Comparison of ENCODE assay signal across 27 mouse cellular contexts in the genomic region with DNA sequence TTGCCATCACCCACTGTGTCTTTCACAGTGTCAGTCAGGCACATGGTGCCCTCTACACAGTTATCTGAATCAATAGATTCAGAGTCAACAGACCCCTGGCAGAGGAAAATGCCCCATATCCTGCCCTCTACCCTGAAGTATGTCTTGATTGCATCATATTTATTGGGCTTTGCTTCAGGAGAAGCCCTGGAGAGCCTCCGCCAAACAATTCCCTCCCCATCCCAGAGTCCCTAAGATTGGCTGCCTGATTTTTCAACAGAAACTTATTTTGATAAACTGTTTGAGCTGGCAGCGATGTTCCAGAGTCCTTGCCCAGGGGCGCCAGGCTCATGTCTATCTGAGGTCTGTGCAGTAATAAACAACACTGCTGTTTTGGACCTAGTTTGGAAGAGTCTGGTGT.
DNase-seq lines count a peak whose midpoint lies in the region; ATAC-seq and TF ChIP-seq lines count a peak whose summit lies in the region.
"Had no signal": no experiment of that assay in that cellular context is flagged by ENCODE, and none has a peak within 500 bp of the region (broad histone marks: within the 10 kb centered on the region; RNA-seq: fewer than 3 reads in every experiment).

No protein-coding gene starts in this region.

- H3K4me2 ChIP-seq in liver, postnatal 0 days (ENCODE audit: low read depth, low read length): no peak overlapping the region
- H3K4me2 ChIP-seq: embryonic facial prominence, embryonic 12.5 days; embryonic facial prominence, embryonic 15.5 days; heart, embryonic 13.5 days; hindbrain, embryonic 14.5 days had no signal

- TF ChIP-seq EP300 in liver, postnatal 0 days (IDR thresholded peaks at IDR 0.05; ENCODE audit: low read depth): no peak

- no peaks in the 10 kb centered on the region for H3K79me2 ChIP-seq in liver, adult 2 months (ENCODE audit: control insufficient read depth, insufficient read depth, low read length)

- no peak for ATAC-seq in liver, postnatal 0 days
- ATAC-seq: forebrain, embryonic 14.5 days; forebrain, postnatal 0 days; hindbrain, postnatal 0 days; inflammation-experienced regulatory T-cells, adult 6 months; intestine, embryonic 16.5 days; Patski had no signal

- no peaks in the 10 kb centered on the region for H3K27me3 ChIP-seq in liver, adult 2 months (ENCODE audit: control insufficient read depth, insufficient read depth, low read length)
- H3K27me3 ChIP-seq in liver, postnatal 0 days (ENCODE audit: insufficient read depth, low read length): no peaks in the 10 kb centered on the region
- H3K27me3 ChIP-seq: embryonic facial prominence, embryonic 12.5 days; embryonic facial prominence, embryonic 15.5 days; heart, embryonic 13.5 days; Patski had no signal

- no peak for TF ChIP-seq POLR2A in liver, adult 2 months (IDR thresholded peaks at IDR 0.05; ENCODE audit: extremely low read depth, insufficient read depth, low read length)

- peak; percentile 6 for DNase-seq in adrenal gland, adult 2 months
- DNase-seq in adrenal gland, postnatal 36 days: no peak
- peak; percentile 1 for DNase-seq in cerebellum, adult 8-10 months
- DNase-seq in cerebellum, adult 9-10 months: no peak
- peak; percentile 70 for DNase-seq in liver, adult 2 months (ENCODE audit: extremely low read depth, low read depth, low spot score)
- no peak for DNase-seq in liver, postnatal 0 days
- DNase-seq in NIH3T3 (ENCODE audit: low read depth): peak; percentile 20
- no peak for DNase-seq in spleen, postnatal 36 days (ENCODE audit: low spot score in 2 of 2)
- DNase-seq: adrenal gland, adult 8-10 months; cerebellum, adult 11-12 months; cerebellum, adult 9-11 months; cerebellum, postnatal 25 days; forebrain, postnatal 0 days; gastrocnemius, adult 2 months; gastrocnemius, postnatal 14 days; heart, adult 18-20 months; heart, postnatal 14 days; heart, postnatal 4 days had no signal

- H3K9me3 ChIP-seq in liver, postnatal 0 days (ENCODE audit: low read length): no peaks in the 10 kb centered on the region
- H3K9me3 ChIP-seq: embryonic facial prominence, embryonic 12.5 days; embryonic facial prominence, embryonic 15.5 days; heart, embryonic 13.5 days had no signal

- no peak for TF ChIP-seq CTCF in liver, adult 2 months (IDR thresholded peaks at IDR 0.05; ENCODE audit: low read depth, low read length)
- TF ChIP-seq CTCF in liver, postnatal 0 days (IDR thresholded peaks at IDR 0.05; ENCODE audit: low read depth): no peak

- no peak overlapping the region for H3K4me3 ChIP-seq in liver, adult 2 months (ENCODE audit: insufficient read depth, low read depth, low read length)
- no peak overlapping the region for H3K4me3 ChIP-seq in liver, postnatal 0 days (ENCODE audit: low read depth, low read length)
- H3K4me3 ChIP-seq: embryonic facial prominence, embryonic 12.5 days; embryonic facial prominence, embryonic 15.5 days; gastrocnemius, adult 2 months; heart, embryonic 13.5 days had no signal

- H3K9ac ChIP-seq in liver, adult 2 months (ENCODE audit: low read depth, low read length): no peak overlapping the region
- no peak overlapping the region for H3K9ac ChIP-seq in liver, postnatal 0 days (replicated peaks)
- H3K9ac ChIP-seq: embryonic facial prominence, embryonic 12.5 days; embryonic facial prominence, embryonic 15.5 days; forebrain, postnatal 0 days; heart, embryonic 13.5 days; hindbrain, embryonic 14.5 days had no signal

- H3K27ac ChIP-seq in liver, adult 2 months (replicated peaks; ENCODE audit: insufficient read depth, low read depth, low read length): no peak overlapping the region
- H3K27ac ChIP-seq in liver, postnatal 0 days (ENCODE audit: low read depth): no peak overlapping the region
- H3K27ac ChIP-seq: embryonic facial prominence, embryonic 12.5 days; embryonic facial prominence, embryonic 15.5 days; gastrocnemius, adult 2 months; heart, embryonic 13.5 days; hindbrain, embryonic 14.5 days; hindbrain, postnatal 0 days had no signal

- H3K4me1 ChIP-seq in liver, adult 2 months (ENCODE audit: control insufficient read depth, insufficient read depth, low read length): no peaks in the 10 kb centered on the region
- H3K4me1 ChIP-seq in liver, postnatal 0 days (ENCODE audit: insufficient read depth): no peaks in the 10 kb centered on the region
- H3K4me1 ChIP-seq: embryonic facial prominence, embryonic 12.5 days; embryonic facial prominence, embryonic 15.5 days; heart, embryonic 13.5 days had no signal

- no peaks in the 10 kb centered on the region for H3K36me3 ChIP-seq in liver, adult 2 months (ENCODE audit: control insufficient read depth, insufficient read depth, low read length)
- no peaks in the 10 kb centered on the region for H3K36me3 ChIP-seq in liver, postnatal 0 days (replicated peaks; ENCODE audit: insufficient read depth, low read length)
- H3K36me3 ChIP-seq: embryonic facial prominence, embryonic 12.5 days; embryonic facial prominence, embryonic 15.5 days; heart, embryonic 13.5 days had no signal

- 35% methylated on average over 3 of the region's 3 CpGs for WGBS in liver, adult 2 months
- 76% methylated on average over 3 of the region's 3 CpGs for WGBS in liver, postnatal 0 days (ENCODE audit: insufficient replicate concordance)

Comparison
In these comparisons a context has a peak if more than half of its experiments do, and no peak if none do; other contexts are left out.
1. DNase-seq: peak in adrenal gland, adult 2 months (single experiment), cerebellum, adult 8-10 months (single experiment), liver, adult 2 months (single experiment) and NIH3T3 (single experiment); none in adrenal gland, postnatal 36 days (0 of 2), cerebellum, adult 9-10 months (single experiment), liver, postnatal 0 days (single experiment) and spleen, postnatal 36 days (0 of 2).